Mouse (Mus musculus) midbrain, postnatal 0 days (tissue): Measurements from ENCODE around the gene CN725425. TPM values are rescaled to one million over a fixed set of nuclear protein-coding genes. Genes with fewer than 3 reads are reported as not detected.

Source experiments
- ATAC-seq: fragments of 200-750 bp; cut with Nextera tagmentation; 2 replicates; pipeline ENCODE4 v1.8.0; 2017; ENCODE audit warnings: moderate number of reproducible peaks, mild to moderate bottlenecking, moderate TSS enrichment, moderate library complexity; ENCODE audit not compliant: low FRiP score
- DNase-seq: peaks from one replicate; pipeline ENCODE4 v3.0.0-alpha.2; 2015; ENCODE audit warnings: low spot score
- H3K27ac ChIP-seq: fragments of 300-500 bp; sonication (generic); 2 replicates; pipeline ENCODE4 v1.5.1; 2014; ENCODE audit warnings: low read depth, mild to moderate bottlenecking, low read length, mixed read lengths
- H3K27me3 ChIP-seq: fragments of 300-500 bp; sonication (generic); 2 replicates; pipeline ENCODE4 v1.6.1; 2014; ENCODE audit warnings: low read length, control low read depth, mixed read lengths; ENCODE audit not compliant: insufficient read depth
- H3K36me3 ChIP-seq: fragments of 300-500 bp; sonication (generic); 2 replicates; pipeline ENCODE4 v1.6.1; 2014; ENCODE audit warnings: low read length, control low read depth, mixed read lengths; ENCODE audit not compliant: insufficient read depth
- H3K4me1 ChIP-seq: fragments of 300-500 bp; sonication (generic); 2 replicates; pipeline ENCODE4 v1.6.1; 2014; ENCODE audit warnings: mild to moderate bottlenecking, control low read depth, antibody characterized with exemption, low read length, mixed read lengths; ENCODE audit not compliant: insufficient read depth
- H3K4me2 ChIP-seq: fragments of 300-500 bp; sonication (generic); 2 replicates; pipeline ENCODE4 v1.6.1; 2014; ENCODE audit warnings: low read depth, mild to moderate bottlenecking, low read length, mixed read lengths; ENCODE audit not compliant: poor library complexity, severe bottlenecking
- H3K4me3 ChIP-seq: fragments of 300-500 bp; sonication (generic); 2 replicates; pipeline ENCODE4 v1.5.1; 2014; ENCODE audit warnings: low read depth, mild to moderate bottlenecking, low read length, moderate library complexity
- H3K9ac ChIP-seq: fragments of 300-500 bp; sonication (generic); replicated peaks from 2 replicates; pipeline ENCODE4 v1.6.1; 2014; ENCODE audit warnings: mild to moderate bottlenecking, low read length, moderate library complexity, mixed read lengths; ENCODE audit not compliant: poor library complexity, severe bottlenecking
- H3K9me3 ChIP-seq: fragments of 300-500 bp; sonication (generic); 2 replicates; pipeline ENCODE4 v1.6.1; 2016; ENCODE audit warnings: low read length, control low read depth
- CTCF ChIP-seq: IDR thresholded peaks from 2 replicates; pipeline ENCODE4 v1.5.1; 2016; ENCODE audit warnings: antibody characterized with exemption, mild to moderate bottlenecking
- WGBS: fragments of 180-500 bp; shearing (Covaris S2); extraction: QIAGEN DNeasy Blood & Tissue Kit; methylation state at CpG from one replicate; pipeline ENCODE4 v1.1.7; 2014; 5-methylcytosine and 5-hydroxymethylcytosine counted together
- polyA plus RNA-seq: library from polyadenylated mRNA; unstranded; fragments of >200 nt; fragmentation: Nextera tagmentation; extraction: Ambion mirVana; gene quantifications from 2 replicates; pipeline ENCODE4 v1.2.1, GENCODE M21; 2015
- total RNA-seq: library from RNA; depleted of rRNA; stranded (reverse); fragments of >200 nt; gene quantifications from 2 replicates; pipeline ENCODE4 v1.2.3, GENCODE M21; 2014

Gene CN725425
- total and polyA plus RNA-seq, 2 experiments from 2014 or later = 0.05 TPM; not detected in 1

- DNase-seq = no peak
- WGBS = 92% methylated on average over 3 of the region's 3 CpGs
- Histone ChIP-seq H3K4me1 (no peaks in the 10 kb centered on the region), H3K4me3 (no peak overlapping the region), H3K4me2 (no peak overlapping the region), H3K27ac (no peak overlapping the region), H3K9ac (no peak overlapping the region), H3K27me3 (no peaks in the 10 kb centered on the region), H3K9me3 (no peaks in the 10 kb centered on the region), H3K36me3 (no peaks in the 10 kb centered on the region)
- TF ChIP-seq CTCF = no peak
- no peak for ATAC-seq
These were observed 41.5 kb downstream of the CN725425 start for GRCm38 (mm10) chr15:91240683-91241335.

GRCm38 (mm10) chr15:91250815-91251214 lies 51.5 kb downstream of the CN725425 start:
- Histone ChIP-seq H3K27me3 (no peaks in the 10 kb centered on the region), H3K9ac (no peak overlapping the region), H3K9me3 (no peaks in the 10 kb centered on the region), H3K4me2 (no peak overlapping the region), H3K36me3 (no peaks in the 10 kb centered on the region), H3K27ac (no peak overlapping the region), H3K4me1 (no peaks in the 10 kb centered on the region), H3K4me3 (no peak overlapping the region)
- no peak for TF ChIP-seq CTCF
- 63% methylated on average over 6 of the region's 6 CpGs for WGBS
- ATAC-seq (no peak), DNase-seq (no peak)

DNA sequence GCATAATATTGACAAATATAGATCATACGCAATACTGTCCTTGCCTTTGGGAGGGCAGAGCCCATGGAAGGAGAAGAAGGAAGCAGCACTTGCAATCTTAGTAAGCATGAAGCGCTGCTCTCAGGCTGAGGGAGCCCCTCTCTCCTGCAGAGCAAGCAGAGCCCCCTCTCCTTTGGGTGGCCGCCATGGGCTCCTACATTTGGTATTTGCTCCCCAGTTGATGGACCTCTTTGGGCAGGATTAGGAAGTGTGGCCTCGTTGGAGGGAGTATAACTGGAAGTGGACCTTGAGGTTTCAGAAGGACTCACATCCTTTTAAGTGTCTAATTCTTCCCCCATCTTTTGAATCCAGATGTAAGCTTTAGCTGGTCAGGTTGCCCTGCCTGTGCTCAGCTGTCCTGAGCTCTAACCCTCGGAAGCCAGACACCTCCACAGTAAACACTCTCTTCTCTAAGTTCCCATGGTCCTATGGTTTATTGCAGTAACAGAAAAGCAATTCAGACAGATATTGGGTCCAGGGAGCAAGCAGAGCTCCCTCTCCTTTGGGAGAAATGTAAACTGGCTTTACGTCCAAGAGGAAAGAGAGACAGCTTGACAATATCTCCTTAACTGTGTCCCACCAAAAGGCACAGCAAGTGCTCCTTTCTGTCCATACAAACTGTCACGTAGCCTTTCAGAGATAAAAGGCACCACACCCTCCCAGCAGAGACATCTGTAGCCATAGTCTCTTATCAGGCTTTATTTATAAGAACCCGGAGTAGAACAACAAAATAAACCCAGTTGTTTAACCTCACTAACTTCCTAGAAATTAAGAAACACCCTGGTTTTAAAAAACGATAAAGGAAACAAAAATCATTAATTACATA lies 52.5 kb downstream of the CN725425 start:
- DNase-seq = no peak
- Histone ChIP-seq H3K4me2 (no peak overlapping the region), H3K36me3 (no peaks in the 10 kb centered on the region), H3K4me1 (no peaks in the 10 kb centered on the region), H3K27me3 (no peaks in the 10 kb centered on the region), H3K9me3 (no peaks in the 10 kb centered on the region), H3K9ac (no peak overlapping the region), H3K4me3 (no peak overlapping the region), H3K27ac (no peak overlapping the region)
- WGBS = 82% methylated on average over 8 of the region's 9 CpGs
- ATAC-seq = no peak
- TF ChIP-seq CTCF = no peak

GRCm38 (mm10) chr15:91252956-91253355 lies 53.7 kb downstream of the CN725425 start:
- Histone ChIP-seq H3K9ac (no peak overlapping the region), H3K4me1 (no peaks in the 10 kb centered on the region), H3K9me3 (no peaks in the 10 kb centered on the region), H3K27ac (no peak overlapping the region), H3K36me3 (no peaks in the 10 kb centered on the region), H3K4me2 (no peak overlapping the region), H3K27me3 (no peaks in the 10 kb centered on the region), H3K4me3 (no peak overlapping the region)
- ATAC-seq (no peak), DNase-seq (peak; percentile 27)
- WGBS = 41% methylated on average over 8 of the region's 8 CpGs
- peak; percentile 66 for TF ChIP-seq CTCF

- no peak overlapping the region for H3K27ac ChIP-seq
- H3K9me3 ChIP-seq = no peaks in the 10 kb centered on the region
- no peak overlapping the region for H3K4me2 ChIP-seq
- TF ChIP-seq CTCF = no peak
- 95% methylated on average over 2 of the region's 2 CpGs for WGBS
- DNase-seq (no peak), ATAC-seq (no peak)
- no peaks in the 10 kb centered on the region for H3K36me3 ChIP-seq
- no peak overlapping the region for H3K4me3 ChIP-seq
- no peaks in the 10 kb centered on the region for H3K27me3 ChIP-seq
- no peak overlapping the region for H3K9ac ChIP-seq
- H3K4me1 ChIP-seq = no peaks in the 10 kb centered on the region
These were observed 56.0 kb downstream of the CN725425 start for GRCm38 (mm10) chr15:91255308-91255707.

DNA sequence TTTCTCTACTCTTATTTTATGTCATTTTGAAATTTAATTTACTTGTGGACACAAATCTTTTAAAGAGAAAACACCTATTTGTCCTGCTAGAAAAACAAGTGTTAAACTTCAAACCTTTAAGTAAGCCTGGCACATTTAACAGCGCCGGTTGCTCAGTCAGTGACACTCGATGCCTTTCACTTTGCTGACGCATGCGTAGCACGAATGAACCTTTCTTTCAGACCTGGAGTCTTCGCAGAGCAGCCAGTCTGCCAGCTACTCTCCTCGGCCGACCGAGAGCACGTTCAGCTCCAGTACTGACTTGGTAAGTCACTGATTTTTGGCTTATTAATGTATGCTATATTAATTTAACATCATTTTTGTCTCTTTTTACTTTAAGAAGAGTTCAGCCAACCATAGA lies 57.8 kb downstream of the CN725425 start:
- no peak for TF ChIP-seq CTCF
- no peaks in the 10 kb centered on the region for H3K27me3 ChIP-seq
- no peaks in the 10 kb centered on the region for H3K9me3 ChIP-seq
- no peaks in the 10 kb centered on the region for H3K4me1 ChIP-seq
- no peaks in the 10 kb centered on the region for H3K36me3 ChIP-seq
- no peak overlapping the region for H3K27ac ChIP-seq
- no peak overlapping the region for H3K4me3 ChIP-seq
- H3K4me2 ChIP-seq = no peak overlapping the region
- H3K9ac ChIP-seq = no peak overlapping the region
- WGBS = 67% methylated on average over 11 of the region's 11 CpGs
- ATAC-seq (no peak), DNase-seq (peak; percentile 32)
